Mouse (Mus musculus): ENCODE data around the gene Mphosph9.
"Not testable (repeated sequence)": the region's sequence is repeated elsewhere in the genome, so short reads cannot be mapped to it uniquely, and the experiment has no call there.

Gene Mphosph9

GRCm38 (mm10) chr5:124233874-124234661, 93.7 kb downstream of the Mphosph9 start:
- no peak for DNase-seq

GRCm38 (mm10) chr5:124233144-124233465, 94.7 kb downstream of the Mphosph9 start:
- no peak for DNase-seq

- DNase-seq, result no peak
These were observed 95.2 kb downstream of the Mphosph9 start for GRCm38 (mm10) chr5:124232360-124233143.

- no peak for DNase-seq
These were observed 97.3 kb downstream of the Mphosph9 start for GRCm38 (mm10) chr5:124230461-124230860.

- DNase-seq, result no peak
These were observed 100.6 kb downstream of the Mphosph9 start for GRCm38 (mm10) chr5:124227193-124227592.

GRCm38 (mm10) chr5:124226494-124226893, 101.3 kb downstream of the Mphosph9 start:
- DNase-seq, result no peak

- no peak for DNase-seq
These were observed 101.9 kb downstream of the Mphosph9 start for GRCm38 (mm10) chr5:124225891-124226290.

GRCm38 (mm10) chr5:124224321-124225092, 103.3 kb downstream of the Mphosph9 start:
- no peak for DNase-seq

GRCm38 (mm10) chr5:124223574-124223973, 104.2 kb downstream of the Mphosph9 start:
- no peak for DNase-seq

GRCm38 (mm10) chr5:124222696-124223095, 105.1 kb downstream of the Mphosph9 start:
- no peak for DNase-seq

- no peak for DNase-seq
These were observed 106.1 kb downstream of the Mphosph9 start for GRCm38 (mm10) chr5:124221736-124222040.

GRCm38 (mm10) chr5:124221037-124221735, 106.6 kb downstream of the Mphosph9 start:
- no peak for DNase-seq

GRCm38 (mm10) chr5:124220551-124220950, 107.2 kb downstream of the Mphosph9 start:
- DNase-seq, result no peak

GRCm38 (mm10) chr5:124219431-124219830, 108.3 kb downstream of the Mphosph9 start:
- peak in 1 of 2 experiments; percentile 29 for DNase-seq

- peak in 1 of 2 experiments; percentile 21 for DNase-seq
These were observed 108.8 kb downstream of the Mphosph9 start for GRCm38 (mm10) chr5:124218986-124219385.

GRCm38 (mm10) chr5:124217566-124218249, 110.1 kb downstream of the Mphosph9 start:
- DNase-seq, result peak in 1 of 2 experiments; percentile 38

- not testable (repeated sequence) for DNase-seq
These were observed 110.7 kb downstream of the Mphosph9 start for GRCm38 (mm10) chr5:124217092-124217491.

GRCm38 (mm10) chr5:124216403-124216802, 111.4 kb downstream of the Mphosph9 start:
- no peak for DNase-seq

- DNase-seq, result no peak
These were observed 112.1 kb downstream of the Mphosph9 start for GRCm38 (mm10) chr5:124215647-124216046.

- DNase-seq, result peak; percentile 41 to 47
These were observed 113.1 kb downstream of the Mphosph9 start for GRCm38 (mm10) chr5:124214516-124215145.

Data from spleen, adult 18-20 months (tissue).